Mouse (Mus musculus): ENCODE data around the gene Scn3a. TPM values are rescaled to one million over a fixed set of nuclear protein-coding genes. Genes with fewer than 3 reads are reported as not detected.

Scn3a gene
- polyA plus RNA-seq, 1 experiment = 0.09 TPM

DNA sequence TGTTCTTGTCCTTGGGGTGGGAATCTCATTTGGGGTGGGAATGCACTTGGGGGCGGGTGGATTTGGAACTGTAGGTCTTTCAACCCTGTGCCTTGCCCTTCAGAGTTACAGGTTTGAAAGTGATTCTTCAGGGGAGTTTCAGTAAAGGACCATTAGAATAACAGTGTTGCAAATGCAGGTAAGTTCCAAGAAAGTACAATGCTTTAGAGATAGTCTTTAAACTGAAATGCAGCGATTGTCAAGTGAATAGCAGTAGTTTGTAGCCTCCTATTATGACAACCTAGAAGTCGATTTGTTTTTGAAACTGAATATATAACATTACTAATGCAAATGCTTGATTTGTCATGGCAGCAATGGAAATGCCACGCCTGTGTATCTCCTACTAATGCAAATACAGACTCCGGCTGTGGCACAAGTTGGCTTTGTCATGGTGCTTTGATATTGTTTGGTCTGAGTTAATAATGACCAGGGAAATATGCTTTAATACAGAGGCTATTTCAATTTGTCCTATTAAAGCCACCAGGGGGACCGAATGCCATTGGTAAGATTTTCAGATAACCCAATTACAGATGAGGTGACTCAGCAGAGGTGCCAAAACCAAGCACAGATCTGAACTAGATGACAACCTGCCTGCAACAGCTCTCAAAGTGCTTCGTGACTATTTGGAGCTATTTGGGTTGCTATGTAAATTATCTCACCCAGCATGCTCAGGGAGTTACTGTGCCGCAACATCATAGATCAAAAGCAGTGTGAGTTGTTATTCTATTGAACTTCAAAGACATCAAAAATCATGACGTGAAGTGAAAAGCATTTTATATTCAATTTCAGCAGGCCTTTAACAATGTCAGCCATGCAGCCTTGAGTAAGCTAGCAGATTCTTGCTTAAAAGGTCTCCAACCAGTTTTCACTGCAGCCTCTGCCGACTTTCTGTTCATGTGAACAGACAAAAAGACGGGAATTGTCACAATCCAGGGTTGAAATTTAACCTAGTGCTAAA, 145.9 kb downstream of the Scn3a start:
- no peak for DNase-seq
- no peaks in the 10 kb centered on the region for H3K36me3 ChIP-seq (ENCODE audit: control insufficient read depth, insufficient read depth, low read length)

DNA sequence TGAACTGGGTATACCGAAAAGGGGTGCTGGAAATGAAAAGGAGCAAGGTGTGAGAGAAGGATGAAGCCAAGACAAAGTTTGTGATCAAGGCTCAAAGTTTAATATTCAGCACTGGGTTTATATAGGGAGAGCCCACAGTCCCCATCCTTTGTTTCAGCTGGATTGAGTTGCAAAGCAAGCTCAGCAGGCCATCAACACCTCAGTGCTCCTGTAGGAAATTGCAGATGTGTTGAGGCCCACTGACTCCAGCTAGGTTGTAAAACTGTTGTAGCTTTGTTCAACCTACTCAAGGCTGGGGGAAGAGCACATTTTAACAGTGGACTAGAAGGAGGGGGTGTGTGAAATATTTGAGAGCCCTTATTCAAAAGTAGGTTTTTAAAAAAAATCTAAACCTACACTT, 148.8 kb downstream of the Scn3a start:
- WGBS = 60% methylated on average over 1 of the region's 1 CpGs

More for the DNA sequence above, 145.9 kb downstream of the Scn3a start:
- H3K27ac ChIP-seq (ENCODE audit: insufficient read depth, low read depth, low read length) = no peak overlapping the region
- 68% methylated on average over 11 of the region's 11 CpGs for WGBS
- no peaks in the 10 kb centered on the region for H3K4me1 ChIP-seq (ENCODE audit: control insufficient read depth, insufficient read depth, low read length)
- no peak overlapping the region for H3K4me3 ChIP-seq (ENCODE audit: insufficient read depth, low read depth, low read length)
- TF ChIP-seq POLR2A (IDR thresholded peaks at IDR 0.05; ENCODE audit: low read depth, low read length) = no peak
- no peak for TF ChIP-seq CTCF (conservative IDR thresholded peaks at IDR 0.05; ENCODE audit: insufficient read depth, insufficient read length, low read depth, low read length)
- no peaks in the 10 kb centered on the region for H3K27me3 ChIP-seq (replicated peaks; ENCODE audit: control insufficient read depth, insufficient read depth, low read length)

DNA sequence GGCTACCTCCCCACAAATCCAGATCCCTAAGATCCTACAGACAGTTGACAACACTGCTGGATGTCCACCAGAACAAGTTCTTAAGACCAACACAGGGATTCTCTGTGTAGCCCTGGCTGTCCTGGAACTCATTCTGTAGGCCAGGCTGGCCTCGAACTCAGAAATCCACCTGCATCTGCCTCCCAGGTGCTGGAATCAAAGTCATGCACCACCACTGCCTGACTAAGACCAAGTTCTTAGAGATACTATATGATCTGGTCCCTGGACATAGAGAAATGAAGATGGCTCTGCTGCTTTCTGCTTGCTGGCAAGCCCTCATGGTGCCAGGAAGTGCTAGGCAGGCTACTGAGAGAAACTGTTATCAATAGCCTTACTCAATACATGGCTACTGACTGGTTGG, 150.9 kb downstream of the Scn3a start:
- TF ChIP-seq CTCF (conservative IDR thresholded peaks at IDR 0.05; ENCODE audit: insufficient read depth, insufficient read length, low read depth, low read length) (no peak), POLR2A (IDR thresholded peaks at IDR 0.05; ENCODE audit: low read depth, low read length) (no peak)
- Histone ChIP-seq H3K4me1 (ENCODE audit: control insufficient read depth, insufficient read depth, low read length) (no peaks in the 10 kb centered on the region; the same call in 1 of the 2 replicates), H3K27ac (ENCODE audit: insufficient read depth, low read depth, low read length) (no peak overlapping the region), H3K27me3 (replicated peaks; ENCODE audit: control insufficient read depth, insufficient read depth, low read length) (no peaks in the 10 kb centered on the region), H3K4me3 (ENCODE audit: insufficient read depth, low read depth, low read length) (no peak overlapping the region), H3K36me3 (ENCODE audit: control insufficient read depth, insufficient read depth, low read length) (no peaks in the 10 kb centered on the region)
- 96% methylated on average over 1 of the region's 1 CpGs for whole genome bisulfite sequencing
- DNase-seq = no peak

More for the DNA sequence above, 148.8 kb downstream of the Scn3a start:
- H3K27ac ChIP-seq (ENCODE audit: insufficient read depth, low read depth, low read length) = no peak overlapping the region
- H3K36me3 ChIP-seq (ENCODE audit: control insufficient read depth, insufficient read depth, low read length) = no peaks in the 10 kb centered on the region
- no peaks in the 10 kb centered on the region for H3K27me3 ChIP-seq (replicated peaks; ENCODE audit: control insufficient read depth, insufficient read depth, low read length)
- no peak for DNase-seq
- TF ChIP-seq POLR2A (IDR thresholded peaks at IDR 0.05; ENCODE audit: low read depth, low read length) (no peak), CTCF (conservative IDR thresholded peaks at IDR 0.05; ENCODE audit: insufficient read depth, insufficient read length, low read depth, low read length) (no peak)
- no peak overlapping the region for H3K4me3 ChIP-seq (ENCODE audit: insufficient read depth, low read depth, low read length)
- no peaks in the 10 kb centered on the region for H3K4me1 ChIP-seq (ENCODE audit: control insufficient read depth, insufficient read depth, low read length)

DNA sequence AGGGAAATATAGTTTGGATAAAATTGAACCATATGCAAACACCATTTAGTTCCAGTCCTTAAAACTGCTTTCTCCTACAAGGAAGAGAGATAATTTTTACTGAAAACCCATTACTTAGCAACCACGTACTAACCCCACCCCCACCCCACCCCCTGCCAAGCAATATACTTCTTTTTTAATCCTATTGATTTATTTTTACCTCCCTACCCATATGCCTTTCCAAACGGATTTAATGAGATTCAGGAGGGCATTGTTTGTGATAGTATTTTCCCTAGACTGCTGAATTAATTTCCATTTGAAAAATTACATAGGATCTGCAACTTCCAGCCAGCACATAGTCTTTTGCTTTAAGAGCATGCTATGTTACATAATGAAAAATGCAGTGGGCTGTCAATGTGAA, 152.1 kb downstream of the Scn3a start:
- no peak for TF ChIP-seq POLR2A (IDR thresholded peaks at IDR 0.05; ENCODE audit: low read depth, low read length)
- TF ChIP-seq CTCF (conservative IDR thresholded peaks at IDR 0.05; ENCODE audit: insufficient read depth, insufficient read length, low read depth, low read length) = no peak
- no peak for DNase-seq
- 9% methylated on average over 2 of the region's 2 CpGs for WGBS
- Histone ChIP-seq H3K27me3 (replicated peaks; ENCODE audit: control insufficient read depth, insufficient read depth, low read length) (no peaks in the 10 kb centered on the region), H3K27ac (ENCODE audit: insufficient read depth, low read depth, low read length) (no peak overlapping the region), H3K4me3 (ENCODE audit: insufficient read depth, low read depth, low read length) (no peak overlapping the region), H3K36me3 (ENCODE audit: control insufficient read depth, insufficient read depth, low read length) (no peaks in the 10 kb centered on the region), H3K4me1 (ENCODE audit: control insufficient read depth, insufficient read depth, low read length) (no peaks in the 10 kb centered on the region; the same call in 1 of the 2 replicates)

DNA sequence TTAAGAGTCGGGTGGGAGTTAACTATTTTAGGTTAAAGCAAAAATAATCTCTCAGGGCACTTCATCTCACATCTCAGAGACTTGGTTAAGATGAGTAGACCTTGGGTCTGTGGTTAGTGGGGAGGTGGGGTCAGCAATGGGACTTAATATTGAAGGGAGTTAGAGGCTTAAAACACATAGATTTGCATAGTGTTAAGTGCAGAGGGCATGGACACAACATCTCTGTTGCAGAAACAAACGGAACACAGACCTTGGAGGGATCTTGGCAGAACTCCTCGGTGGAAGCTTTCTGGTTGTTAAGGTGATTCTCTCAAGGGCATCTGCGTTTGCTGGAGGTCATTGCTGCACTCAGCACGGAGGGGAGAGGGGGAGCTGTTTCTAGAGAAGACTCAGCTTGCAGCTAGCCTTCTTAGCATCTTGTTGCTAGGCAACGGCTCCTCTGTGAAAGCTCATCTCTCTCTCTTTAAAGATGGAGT, 152.6 kb downstream of the Scn3a start:
- Histone ChIP-seq H3K4me1 (ENCODE audit: control insufficient read depth, insufficient read depth, low read length) (no peaks in the 10 kb centered on the region; the same call in 1 of the 2 replicates), H3K4me3 (ENCODE audit: insufficient read depth, low read depth, low read length) (no peak overlapping the region), H3K27me3 (replicated peaks; ENCODE audit: control insufficient read depth, insufficient read depth, low read length) (no peaks in the 10 kb centered on the region), H3K36me3 (ENCODE audit: control insufficient read depth, insufficient read depth, low read length) (no peaks in the 10 kb centered on the region), H3K27ac (ENCODE audit: insufficient read depth, low read depth, low read length) (no peak overlapping the region)
- 4% methylated on average over 6 of the region's 6 CpGs for WGBS
- no peak for TF ChIP-seq CTCF (conservative IDR thresholded peaks at IDR 0.05; ENCODE audit: insufficient read depth, insufficient read length, low read depth, low read length)
- TF ChIP-seq POLR2A (IDR thresholded peaks at IDR 0.05; ENCODE audit: low read depth, low read length) = no peak
- peak; percentile 16 for DNase-seq

DNA sequence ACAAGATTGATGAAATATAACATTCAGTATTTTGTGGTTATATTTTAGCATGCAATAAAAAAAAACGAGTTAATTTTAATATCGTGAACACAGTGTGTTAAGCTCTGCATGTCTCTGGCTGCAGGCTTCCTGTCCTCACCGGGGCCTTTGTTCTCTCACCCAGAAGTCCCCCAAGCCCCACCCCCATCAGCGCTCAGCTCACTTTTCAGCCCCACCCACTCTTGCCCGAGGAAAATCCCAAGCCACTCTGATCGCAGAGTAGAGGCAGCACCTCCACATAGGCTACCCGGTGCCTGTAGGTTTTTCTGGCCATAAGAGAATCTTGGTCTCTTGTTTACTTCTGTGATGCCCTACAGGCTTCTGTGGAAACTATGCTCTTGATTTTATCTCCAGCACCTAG, 153.2 kb downstream of the Scn3a start:
- H3K4me3 ChIP-seq (ENCODE audit: insufficient read depth, low read depth, low read length) = peak overlapping the region; percentile 37; the same call in 1 of the 2 replicates
- WGBS = under 1% methylated on average over 7 of the region's 7 CpGs
- DNase-seq = peak; percentile 36

DNA sequence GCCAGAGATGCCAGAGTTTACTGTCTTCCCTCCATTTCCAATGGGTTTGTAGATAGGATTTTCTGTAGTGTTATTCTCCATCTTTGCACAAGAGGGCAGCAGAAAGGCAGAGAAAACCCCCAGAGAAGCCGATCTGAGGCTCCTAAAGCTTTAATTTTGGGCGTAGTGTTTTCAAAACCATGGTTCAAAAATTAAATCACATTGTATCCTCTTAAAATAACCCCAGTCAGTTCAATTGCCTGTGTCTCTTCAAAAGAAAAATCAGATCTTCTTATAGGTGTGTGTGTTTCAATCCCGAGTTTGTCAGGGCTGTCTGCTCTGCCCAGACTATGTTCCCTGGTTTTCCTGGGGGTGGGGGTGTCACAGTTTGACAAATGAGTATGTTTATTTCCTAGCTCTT, 153.7 kb downstream of the Scn3a start:
- no peaks in the 10 kb centered on the region for H3K27me3 ChIP-seq (replicated peaks; ENCODE audit: control insufficient read depth, insufficient read depth, low read length)
- no peak overlapping the region for H3K4me3 ChIP-seq (ENCODE audit: insufficient read depth, low read depth, low read length)
- TF ChIP-seq POLR2A (IDR thresholded peaks at IDR 0.05; ENCODE audit: low read depth, low read length) (no peak), CTCF (conservative IDR thresholded peaks at IDR 0.05; ENCODE audit: insufficient read depth, insufficient read length, low read depth, low read length) (peak; percentile 44)
- WGBS = 0% methylated on average over 3 of the region's 3 CpGs
- H3K4me1 ChIP-seq (ENCODE audit: control insufficient read depth, insufficient read depth, low read length) = no peaks in the 10 kb centered on the region; the same call in 1 of the 2 replicates
- no peaks in the 10 kb centered on the region for H3K36me3 ChIP-seq (ENCODE audit: control insufficient read depth, insufficient read depth, low read length)
- DNase-seq = peak; percentile 44
- no peak overlapping the region for H3K27ac ChIP-seq (ENCODE audit: insufficient read depth, low read depth, low read length)

More for the DNA sequence above, 153.2 kb downstream of the Scn3a start:
- Histone ChIP-seq H3K36me3 (ENCODE audit: control insufficient read depth, insufficient read depth, low read length) (no peaks in the 10 kb centered on the region), H3K4me1 (ENCODE audit: control insufficient read depth, insufficient read depth, low read length) (no peaks in the 10 kb centered on the region; the same call in 1 of the 2 replicates), H3K27ac (ENCODE audit: insufficient read depth, low read depth, low read length) (no peak overlapping the region), H3K27me3 (replicated peaks; ENCODE audit: control insufficient read depth, insufficient read depth, low read length) (no peaks in the 10 kb centered on the region)
- TF ChIP-seq POLR2A (IDR thresholded peaks at IDR 0.05; ENCODE audit: low read depth, low read length) (no peak), CTCF (conservative IDR thresholded peaks at IDR 0.05; ENCODE audit: insufficient read depth, insufficient read length, low read depth, low read length) (no peak)

Other genes with a start within 250 kb of the Scn3a start
- 0.80 and 0.83 TPM in 2 replicates for gene Slc38a11, start 203.6 kb downstream of the Scn3a start, polyA plus RNA-seq (2012; rRNA removed)
- 0.06 and 0.10 TPM in 2 replicates for gene Scn2a, start 53.1 kb upstream of the Scn3a start, polyA plus RNA-seq (2012; rRNA removed)

Data from kidney, adult 2 months (tissue).